Mouse (Mus musculus): ENCODE results near the gene Nhlh1. TPM values are rescaled to one million over a fixed set of nuclear protein-coding genes. Genes with fewer than 3 reads are reported as not detected.

The Nhlh1 gene
- total RNA-seq, 2 experiments from 2014 or later: not detected

DNA sequence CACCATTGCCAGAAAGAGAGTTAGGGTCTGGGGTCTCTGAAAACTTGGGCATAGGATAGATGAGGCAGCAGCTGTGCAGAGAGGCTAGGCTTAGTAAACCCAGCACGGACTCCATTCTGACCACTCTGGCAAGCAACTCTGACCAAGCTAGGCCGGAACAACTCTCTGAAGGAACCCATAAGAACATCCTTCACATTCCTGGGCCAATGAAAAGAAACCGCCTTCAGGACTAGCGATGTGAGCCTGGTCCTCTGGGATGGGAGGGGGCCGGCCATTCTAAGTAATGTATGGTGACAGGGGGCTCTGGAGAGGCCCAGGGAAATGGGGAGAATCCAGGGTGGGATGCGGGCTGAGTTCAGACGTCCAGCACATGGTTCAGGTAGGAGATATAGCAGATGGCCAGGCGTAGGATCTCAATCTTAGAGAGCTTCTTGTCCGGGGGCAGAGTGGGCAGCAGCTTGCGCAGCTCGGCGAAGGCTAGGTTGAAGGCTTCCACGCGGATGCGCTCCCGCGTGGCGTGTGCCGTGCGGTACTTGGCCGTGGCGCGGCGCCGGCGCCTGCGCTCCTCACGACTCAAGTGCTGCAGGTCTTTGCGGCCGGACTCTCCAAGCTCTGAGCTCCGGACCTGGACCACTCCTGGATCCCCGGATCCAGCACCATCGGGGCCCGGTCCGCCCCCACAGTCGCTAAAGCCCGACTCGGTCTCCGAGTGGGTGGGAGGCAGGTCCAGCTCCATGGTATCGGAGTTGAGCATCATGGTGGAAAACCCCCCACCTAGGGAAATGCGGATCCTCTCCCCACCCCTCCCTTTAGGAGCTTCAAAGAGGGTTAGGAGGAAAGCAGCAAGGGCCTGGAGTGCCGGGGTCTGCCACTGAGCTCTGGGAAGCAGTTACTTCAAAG, 3.6 kb downstream of the Nhlh1 start:
- DNase-seq: no peak

DNA sequence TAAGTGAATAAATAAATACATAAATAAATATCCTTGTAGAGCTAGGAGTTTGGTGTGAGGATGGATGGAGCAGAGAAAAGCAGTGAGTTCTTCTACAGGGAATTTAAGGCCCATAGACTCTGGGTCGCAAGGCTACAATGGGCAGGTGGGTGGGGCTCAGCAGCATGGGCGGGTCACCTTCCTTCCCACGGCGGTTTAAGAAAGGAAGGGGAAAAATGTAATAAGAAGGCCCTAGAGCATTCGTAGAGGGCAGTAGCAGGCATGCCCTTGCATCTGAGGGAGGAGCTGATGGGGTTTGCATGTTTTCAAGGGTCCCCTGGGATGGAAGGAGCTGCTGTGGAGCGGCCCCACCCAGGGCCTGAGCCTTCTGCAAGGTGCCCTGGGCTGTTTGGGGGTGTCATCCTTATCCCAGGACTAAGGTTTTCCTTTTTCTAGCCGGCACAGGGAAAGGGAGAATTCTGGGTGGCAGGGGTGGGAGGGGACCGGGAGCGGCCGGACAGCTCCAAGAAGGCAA, 4.5 kb downstream of the Nhlh1 start:
- no peak for DNase-seq

DNA sequence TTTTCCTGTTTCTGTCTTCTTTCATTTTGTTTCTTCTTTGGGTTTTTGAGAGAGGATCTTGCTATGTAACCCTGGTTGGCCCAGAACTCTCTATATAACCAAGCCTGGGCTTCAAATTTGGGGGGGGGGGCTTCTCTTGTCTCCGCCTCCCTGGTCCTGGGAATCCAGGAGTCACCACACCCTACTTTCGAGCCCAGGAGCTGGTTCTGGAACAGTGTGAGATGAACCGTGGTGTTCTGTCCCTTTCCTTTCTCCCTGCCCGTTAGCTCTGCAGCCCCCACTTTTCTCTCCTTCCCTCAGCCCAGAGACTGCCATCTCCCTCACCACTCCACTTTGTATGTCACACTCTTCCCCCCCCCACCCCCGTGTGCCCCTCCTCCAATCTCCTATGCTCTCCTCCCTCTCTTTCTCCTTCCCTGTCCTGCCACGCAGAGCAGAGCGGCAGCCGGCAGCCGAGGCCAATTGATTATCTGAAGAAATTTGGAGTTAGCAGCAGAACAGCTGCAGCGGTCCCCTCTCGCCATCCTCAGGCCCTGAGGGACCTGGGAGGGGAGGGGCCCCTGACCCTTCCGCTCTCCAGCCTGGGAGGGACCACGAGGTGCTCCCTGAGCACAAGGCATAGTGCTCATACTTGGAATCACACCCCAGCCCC, 8.1 kb downstream of the Nhlh1 start:
- DNase-seq: peak; percentile 32

DNA sequence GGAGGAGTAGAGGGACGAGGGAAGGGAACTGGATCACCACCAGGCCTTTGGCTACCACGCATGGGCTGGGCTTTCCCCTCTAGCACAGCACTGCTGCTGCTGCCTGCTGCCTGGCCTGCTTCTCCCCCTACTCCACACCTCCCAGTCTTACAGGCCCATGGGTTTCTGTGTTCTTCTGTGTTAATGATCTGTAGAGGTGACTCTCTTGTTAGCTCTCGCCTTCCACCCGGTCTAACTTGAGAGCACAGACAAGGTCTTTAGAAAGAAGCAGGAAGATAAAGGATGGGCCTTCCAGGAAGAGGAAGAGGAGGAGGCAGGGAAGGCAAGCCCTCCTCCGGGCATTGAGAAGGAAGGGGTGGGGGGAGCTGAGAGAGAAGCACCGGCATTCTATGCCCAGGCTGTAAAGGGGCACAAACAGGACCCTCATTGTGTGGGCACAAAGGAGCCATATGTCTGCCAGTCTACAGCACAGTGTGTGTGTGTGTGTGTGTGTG, 9.1 kb downstream of the Nhlh1 start:
- peak; percentile 36 for DNase-seq

DNA sequence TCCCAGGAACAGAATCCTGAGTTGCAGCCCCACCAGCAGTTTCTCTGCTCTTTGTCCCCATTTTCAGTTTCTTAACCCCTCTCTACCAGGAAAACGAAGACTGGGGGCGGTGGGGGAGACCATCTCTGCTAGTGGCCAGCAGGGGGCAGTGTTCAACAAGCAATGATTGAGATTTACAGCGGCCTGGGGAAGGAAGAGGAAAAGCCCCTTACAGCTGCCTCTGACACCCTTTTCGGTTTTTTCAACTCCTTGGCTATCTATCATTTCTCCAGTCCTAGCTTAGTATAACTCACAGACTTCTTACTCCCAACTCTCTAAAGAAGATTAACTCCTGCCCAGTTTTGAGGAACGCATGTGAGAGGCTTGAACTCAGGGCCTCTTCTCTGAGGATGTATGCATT, 10.4 kb downstream of the Nhlh1 start:
- peak; percentile 81 for DNase-seq

DNA sequence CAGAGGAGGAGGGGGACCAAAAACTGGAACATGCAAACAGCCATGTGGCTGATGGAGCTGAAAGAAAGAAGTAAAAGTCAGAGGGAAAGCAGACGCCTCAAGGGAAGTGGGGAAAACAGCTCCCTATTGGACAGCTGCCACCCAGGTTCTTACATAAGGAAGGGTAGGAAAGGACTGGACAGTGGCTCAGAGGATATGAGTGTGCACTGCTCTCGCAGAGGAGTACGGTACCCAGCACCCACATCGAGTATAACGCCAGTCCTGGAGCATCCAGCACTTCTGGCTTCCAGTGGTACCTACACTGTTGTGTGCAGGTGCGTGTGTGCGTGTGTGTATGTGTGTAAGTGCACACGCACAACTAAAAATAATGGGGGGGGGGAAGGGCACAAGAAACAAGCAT, 11.0 kb downstream of the Nhlh1 start:
- DNase-seq: no peak

DNA sequence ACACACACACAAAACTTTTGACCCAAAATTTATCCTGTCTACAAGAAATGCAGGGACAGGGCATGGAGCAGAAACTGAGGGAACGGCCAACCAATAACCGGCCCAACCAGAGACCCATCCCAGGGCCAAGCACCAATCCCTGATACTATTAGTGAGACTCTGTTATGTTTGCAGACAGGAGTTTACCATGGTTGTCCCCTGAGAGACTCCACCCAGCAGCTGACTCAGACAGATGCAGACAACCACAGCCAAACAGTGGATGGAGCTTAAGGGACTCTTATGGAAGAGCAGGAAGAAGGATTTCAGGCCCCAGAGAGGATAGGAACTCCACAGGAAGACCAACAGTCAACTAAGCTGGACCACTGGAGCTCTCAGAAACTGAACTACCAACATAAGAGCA, 27.5 kb downstream of the Nhlh1 start:
- DNase-seq: no peak

DNA sequence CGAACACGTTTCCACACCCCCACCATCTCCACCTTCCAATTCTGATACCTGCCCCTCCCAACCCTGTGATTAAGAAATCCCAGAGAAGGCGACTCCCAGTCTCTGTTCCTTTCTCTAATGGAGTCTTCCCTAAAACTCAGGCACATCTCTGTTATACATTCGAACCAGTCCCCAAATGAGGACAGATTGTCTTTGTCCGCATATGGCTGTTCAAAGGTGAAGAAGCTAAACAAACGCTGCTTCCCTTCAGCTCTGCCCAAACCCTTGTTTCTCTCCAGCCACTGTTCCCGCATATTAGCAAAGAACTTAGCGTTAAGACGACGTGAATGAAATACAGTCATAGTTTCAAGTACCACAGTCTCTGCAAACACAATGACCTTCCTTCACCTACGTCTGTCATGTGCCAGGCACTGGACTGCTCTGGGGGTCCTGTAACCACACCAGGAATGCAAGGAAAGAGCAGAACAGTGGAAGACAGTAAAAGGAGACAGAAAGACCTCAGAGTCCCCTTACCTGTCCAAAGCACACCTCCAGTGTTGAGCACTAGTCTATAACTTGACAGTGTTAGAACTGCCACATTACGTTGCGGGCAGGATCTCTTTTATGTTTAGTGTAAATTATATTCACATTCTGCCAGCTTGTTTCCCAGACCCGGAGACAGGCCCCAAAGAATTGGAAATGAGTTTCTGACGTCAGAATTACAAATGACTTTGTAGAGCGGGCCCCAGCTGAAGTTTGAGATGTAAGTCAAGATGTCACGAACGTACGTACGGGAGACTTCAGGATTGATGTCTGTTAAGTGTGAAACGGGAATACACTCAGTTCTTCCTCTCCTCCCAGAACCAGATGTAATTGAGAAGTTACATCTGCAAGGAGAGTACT, 28.7 kb downstream of the Nhlh1 start, which contains the start of gene Vangl2:
Gene Vangl2, minus strand, starts transcription at position 51 of the 882 bp plus-strand sequence.
- no peak for DNase-seq

DNA sequence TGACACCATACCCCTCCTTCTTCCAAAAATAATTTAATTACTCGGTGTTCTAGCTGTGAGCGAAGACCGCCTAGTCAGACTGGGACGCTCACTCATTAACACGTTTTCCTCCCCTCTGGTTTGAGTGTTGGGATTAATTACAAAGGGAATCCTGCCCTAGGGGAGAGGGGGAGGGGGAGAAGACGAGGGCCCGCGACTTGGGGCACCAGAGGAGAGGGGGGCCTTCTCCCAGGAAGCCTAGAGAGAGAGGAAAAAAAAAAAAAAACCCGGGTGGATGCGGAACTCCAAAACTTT, 29.6 kb downstream of the Nhlh1 start:
- no peak for DNase-seq

DNA sequence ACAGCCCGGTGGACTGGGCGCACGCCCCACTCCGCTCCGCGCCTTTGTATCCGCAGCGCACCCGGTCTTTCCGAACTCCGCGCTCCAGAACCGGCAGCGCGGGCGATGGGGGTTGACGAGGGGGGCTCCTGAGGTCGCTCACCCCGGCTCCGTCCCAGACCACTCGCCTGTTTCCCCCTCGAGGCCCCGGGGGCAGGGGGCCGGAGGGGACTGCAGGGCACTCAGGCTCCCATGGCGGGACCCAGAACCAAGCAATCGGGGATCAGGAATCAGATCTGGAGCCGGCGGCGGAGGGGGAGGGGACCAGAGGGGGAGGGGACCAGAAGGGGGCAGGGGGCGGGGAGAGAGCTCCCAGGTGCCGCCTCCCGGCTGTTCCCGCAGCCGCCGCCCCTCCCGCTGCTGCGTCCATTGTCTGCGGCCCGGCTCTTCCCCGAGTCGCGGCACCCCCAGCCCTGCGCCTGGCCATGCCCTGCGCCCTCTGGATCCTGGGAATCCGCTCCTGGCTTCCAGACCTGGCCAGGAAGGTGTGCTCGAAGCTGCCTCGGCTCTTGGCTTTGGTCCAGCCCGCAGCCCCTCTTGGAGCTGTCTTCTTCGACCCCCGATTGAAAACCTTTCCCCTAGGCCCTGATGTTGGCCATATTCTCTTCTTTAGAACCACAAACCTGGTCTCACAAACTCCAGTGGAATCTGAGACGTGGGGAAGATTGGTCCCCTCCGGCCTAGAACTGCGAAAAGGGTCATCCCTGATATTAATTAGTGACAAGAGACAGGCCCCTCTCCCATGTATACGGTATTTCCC, 30.2 kb downstream of the Nhlh1 start:
- peak; percentile 91 for DNase-seq

DNA sequence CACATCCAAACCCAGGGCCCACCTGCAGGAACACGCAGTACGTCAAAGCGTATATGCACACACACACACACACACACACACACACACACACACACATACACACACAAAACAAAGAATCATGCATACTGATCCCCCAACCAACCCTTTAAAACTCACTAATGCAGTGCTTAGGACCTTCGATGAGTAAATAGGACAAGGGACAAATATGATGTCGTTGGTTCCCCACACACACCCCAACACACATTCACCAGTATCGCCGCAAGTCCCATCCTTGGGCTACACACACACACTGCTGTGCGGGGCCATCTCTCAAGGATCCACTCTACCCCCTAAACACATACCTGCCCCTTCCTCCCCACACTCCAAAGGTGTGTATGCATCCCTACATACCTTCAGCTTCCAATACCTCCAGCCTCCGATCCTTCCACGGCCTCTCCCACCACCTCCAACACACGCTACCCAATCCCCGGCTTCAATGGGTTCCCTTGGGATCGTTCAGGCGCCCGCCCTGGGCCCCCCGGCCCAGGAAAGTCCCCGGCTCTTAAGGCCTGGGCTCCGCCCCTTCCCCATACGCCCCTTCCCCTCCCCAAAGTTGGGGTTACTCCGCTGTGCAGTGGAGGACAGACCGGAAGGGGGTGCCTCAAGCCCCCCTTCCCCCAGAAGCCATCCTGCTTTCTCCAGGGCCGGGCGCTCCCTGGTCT, 31.0 kb downstream of the Nhlh1 start:
- no peak for DNase-seq

DNA sequence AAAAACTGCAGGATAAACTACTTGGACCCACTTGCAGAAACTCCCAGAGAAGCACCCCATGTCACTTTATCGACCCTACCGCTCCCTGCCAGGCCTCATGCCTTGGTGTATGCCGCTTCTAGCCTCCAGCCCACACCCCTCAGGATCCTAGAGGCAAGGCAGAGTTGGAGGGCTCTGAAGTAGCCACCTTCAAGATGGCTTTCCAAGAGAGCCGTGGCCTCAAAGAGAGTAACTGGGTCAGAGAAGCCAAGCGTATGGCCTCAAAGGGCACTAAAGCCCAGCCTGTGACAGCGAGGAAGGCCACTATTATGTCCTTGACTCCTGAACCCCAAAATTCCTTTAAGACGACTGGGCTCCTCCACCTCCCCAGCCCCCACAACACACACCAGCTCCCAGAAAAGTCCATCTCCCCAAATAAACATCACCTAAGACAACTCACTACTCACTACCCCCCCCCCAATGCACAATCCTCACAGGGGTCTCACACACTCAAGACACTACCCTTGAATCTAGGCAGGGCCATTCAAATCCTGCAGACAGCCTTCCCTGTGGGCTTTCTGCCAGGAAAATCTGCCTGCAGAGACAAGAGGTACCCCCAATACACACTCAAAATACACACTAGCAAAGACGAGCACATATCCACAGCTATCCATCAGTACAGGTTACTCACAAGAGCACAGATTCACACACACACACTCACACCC, 32.0 kb downstream of the Nhlh1 start:
- DNase-seq: no peak

DNA sequence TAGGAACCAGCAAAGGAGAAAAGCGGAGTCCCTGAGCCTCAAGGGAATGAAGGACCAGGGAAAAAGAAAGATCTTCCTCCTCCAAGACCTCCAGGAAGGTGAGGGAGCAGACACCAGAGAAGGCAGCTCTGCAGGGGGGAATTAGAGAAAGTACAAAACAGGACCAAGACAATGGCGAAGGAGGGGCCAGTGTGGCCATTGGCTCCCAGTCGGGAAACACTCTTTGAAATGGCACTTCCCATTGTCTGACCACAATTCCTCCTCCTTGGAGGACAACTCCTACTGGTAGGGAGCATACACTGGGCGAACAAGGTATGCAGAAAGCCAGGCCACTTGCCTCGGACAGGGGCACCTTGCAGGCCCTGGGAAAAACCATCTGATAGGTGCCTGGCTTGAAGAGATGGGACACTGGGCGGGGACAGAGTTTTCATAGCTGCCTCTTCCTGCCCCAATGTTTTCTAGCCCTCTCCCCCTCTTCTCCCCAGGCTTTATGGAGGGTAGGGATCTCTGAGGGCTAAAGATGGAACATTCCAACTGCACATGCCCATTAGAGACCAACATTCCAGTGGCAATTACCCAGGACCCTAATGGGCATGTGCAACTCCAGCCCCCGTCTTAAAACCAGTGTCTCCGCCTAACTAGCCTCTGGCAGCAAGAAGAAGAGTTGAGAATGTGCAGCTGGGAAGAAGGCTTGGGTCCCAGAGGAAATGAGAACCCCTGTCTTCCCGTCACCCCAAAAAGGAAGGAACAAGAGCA, 33.1 kb downstream of the Nhlh1 start:
- no peak for DNase-seq

DNA sequence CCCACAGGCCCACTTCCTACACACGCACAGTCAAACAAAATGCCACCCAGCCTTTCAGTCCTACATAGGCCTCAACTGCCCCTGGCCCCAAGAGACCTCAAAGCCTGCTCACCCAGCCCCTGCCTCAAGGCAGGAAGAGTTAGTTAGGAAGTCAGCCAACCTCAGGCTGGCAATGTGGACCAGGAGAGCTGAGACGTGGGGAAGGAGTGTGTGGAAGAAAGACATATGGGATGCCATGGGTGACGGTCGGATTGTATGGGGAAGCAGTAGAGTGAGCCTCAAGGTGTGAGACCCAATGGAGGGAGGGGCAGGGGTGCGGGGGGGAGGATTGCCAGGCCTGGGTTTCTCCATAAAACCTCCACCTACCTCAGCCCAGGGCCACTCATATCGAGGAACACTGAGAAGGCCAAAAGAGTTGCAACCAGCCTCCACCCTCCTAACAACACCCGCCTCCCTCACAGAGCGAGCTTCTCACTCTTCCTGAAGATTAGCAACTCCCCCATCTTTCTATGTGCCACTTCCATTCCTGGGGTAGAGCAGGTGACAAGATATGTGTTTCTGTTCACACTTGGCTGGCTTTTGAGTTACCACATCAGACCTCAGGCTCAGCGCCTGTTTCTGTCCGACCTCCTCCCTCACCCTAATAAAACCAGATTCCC, 37.4 kb downstream of the Nhlh1 start:
- DNase-seq: no peak

DNA sequence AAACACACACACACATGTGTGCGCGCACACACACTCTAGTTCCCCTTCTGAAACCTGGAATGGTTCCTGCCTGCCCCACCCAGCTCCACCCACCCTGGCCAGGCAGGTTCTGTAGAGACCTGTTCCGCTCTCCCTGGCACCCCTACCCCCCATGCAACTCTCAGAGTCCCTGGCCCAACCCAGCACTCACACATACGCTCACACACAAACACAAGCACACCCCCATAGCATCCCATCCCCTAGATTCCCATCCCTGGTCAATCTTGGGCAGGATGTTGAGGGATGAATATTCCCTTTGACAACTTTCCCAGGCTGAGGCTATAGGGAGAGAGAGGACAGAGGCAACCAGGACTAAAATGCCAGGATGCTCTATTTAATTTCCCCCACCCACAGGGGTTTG, 38.0 kb downstream of the Nhlh1 start:
- DNase-seq: no peak

DNA sequence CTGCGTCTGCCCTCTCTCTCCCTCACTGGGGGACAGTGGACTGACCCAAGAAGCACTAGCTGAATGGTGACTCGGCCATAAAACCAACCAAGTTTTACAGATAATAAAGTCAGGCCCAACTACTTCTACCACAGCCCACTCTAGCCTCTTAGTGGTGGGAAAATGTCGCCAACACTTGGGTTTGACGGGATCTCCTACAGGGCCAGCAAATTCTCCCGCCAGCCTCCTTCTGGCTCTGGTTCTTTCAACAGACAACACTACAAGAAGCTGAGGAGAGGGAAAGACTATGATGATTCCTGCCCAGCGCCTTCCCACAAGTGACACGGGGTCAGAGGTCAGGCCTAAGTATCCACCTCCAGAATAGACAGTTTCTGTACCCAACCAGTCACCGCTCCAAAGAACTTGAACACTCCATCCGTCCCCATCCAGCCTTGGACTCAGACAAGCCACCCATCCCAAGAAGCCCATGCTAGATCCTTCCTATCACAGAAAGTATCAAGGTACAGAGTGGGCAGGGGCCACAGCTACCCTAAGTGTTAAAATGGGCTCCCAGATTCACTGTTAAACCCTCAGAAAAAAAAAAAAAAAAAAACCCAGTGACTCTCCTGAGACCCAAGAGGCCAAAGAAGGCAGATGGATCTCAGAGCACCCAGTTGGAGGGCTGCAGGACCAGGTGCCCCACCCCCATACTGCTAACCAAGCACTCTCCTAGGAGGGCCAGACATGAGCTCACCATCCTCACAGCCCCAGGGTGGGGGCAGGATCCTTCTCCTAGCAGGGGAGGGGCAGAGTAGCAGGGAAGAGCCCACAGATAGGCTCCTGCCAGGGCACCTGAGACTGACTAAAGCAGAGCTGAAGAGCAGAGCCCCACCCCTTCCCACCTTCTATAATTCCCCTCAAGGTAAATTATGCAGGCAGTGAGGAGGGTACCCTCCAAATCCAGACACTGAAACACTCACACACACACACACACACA, 38.7 kb downstream of the Nhlh1 start:
- no peak for DNase-seq

DNA sequence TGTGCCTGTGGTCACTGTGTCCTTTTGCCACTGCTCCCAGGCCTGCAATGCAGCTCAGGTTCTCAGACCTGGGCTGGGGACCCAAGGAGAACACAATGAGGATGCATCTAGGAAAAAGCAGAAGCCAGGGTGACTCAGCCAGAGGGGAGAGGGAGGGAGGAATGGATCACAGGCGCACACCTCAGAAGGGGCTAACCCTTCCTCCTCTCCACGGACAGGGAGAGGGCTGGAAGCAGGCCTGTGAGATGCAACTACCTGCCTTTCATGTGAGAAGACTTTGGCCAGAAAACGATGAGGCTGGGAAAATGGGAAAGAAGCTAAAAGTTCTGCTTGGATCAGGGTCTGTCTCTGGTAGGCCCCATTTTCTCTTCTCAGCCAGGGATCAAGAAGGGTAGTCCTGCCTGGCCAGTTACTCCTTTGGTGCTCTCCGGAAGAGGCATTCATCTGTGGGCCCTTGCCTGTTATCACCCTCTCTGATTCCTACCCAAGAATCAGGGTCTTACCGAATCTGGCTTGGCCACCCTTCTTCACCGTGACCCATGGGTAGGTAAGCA, 39.8 kb downstream of the Nhlh1 start:
- DNase-seq: no peak
